Mouse (Mus musculus) thymus, adult 2 months (tissue): ENCODE data around the gene H2-Aa. TPM values are rescaled to one million over a fixed set of nuclear protein-coding genes. Genes with fewer than 3 reads are reported as not detected.

Experiments
- DNase-seq: peaks from one replicate; pipeline ENCODE4 v3.0.0; 2021
- H3K27ac ChIP-seq: fragments of 200-500 bp; 2 replicates; pipeline ENCODE4 v1.5.1; 2012; ENCODE audit warnings: low read length, control low read depth; ENCODE audit not compliant: control insufficient read depth, insufficient read depth
- H3K27me3 ChIP-seq: fragments of 200-500 bp; 2 replicates; pipeline ENCODE4 v1.6.1; 2012; ENCODE audit warnings: mild to moderate bottlenecking, low read length, moderate library complexity, mixed read lengths; ENCODE audit not compliant: control insufficient read depth, insufficient read depth
- H3K36me3 ChIP-seq: fragments of 200-500 bp; 2 replicates; pipeline ENCODE4 v1.6.1; 2012; ENCODE audit warnings: mild to moderate bottlenecking, low read length, moderate library complexity; ENCODE audit not compliant: control insufficient read depth, insufficient read depth
- H3K4me1 ChIP-seq: fragments of 200-500 bp; replicated peaks from 2 replicates; pipeline ENCODE4 v1.6.1; 2012; ENCODE audit warnings: low read length; ENCODE audit not compliant: control insufficient read depth, insufficient read depth
- H3K4me3 ChIP-seq: fragments of 200-500 bp; 2 replicates; pipeline ENCODE4 v1.5.1; 2012; ENCODE audit warnings: mild to moderate bottlenecking, low read length, control low read depth, moderate library complexity; ENCODE audit not compliant: control insufficient read depth, insufficient read depth
- CTCF ChIP-seq: fragments of 200-500 bp; IDR thresholded peaks from 2 replicates; pipeline ENCODE4 v1.5.1; 2012; ENCODE audit warnings: mild to moderate bottlenecking, control low read depth, low read length, moderate library complexity, borderline replicate concordance; ENCODE audit not compliant: control insufficient read depth, poor library complexity, insufficient read depth; ENCODE audit errors: extremely low read depth
- POLR2A ChIP-seq: fragments of 200-500 bp; IDR thresholded peaks from 2 replicates; pipeline ENCODE4 v1.6.1; 2012; ENCODE audit warnings: mild to moderate bottlenecking, low read length, control low read depth, moderate library complexity; ENCODE audit not compliant: control insufficient read depth, poor library complexity, insufficient read depth; ENCODE audit errors: extremely low read depth
- WGBS: fragments of 180-500 bp; shearing (Covaris S2); methylation state at CpG from one replicate; pipeline ENCODE4 v1.1.7; 2018; 5-methylcytosine and 5-hydroxymethylcytosine counted together
- polyA plus RNA-seq: library from polyadenylated mRNA; depleted of rRNA; stranded (reverse); fragments of >200 nt; gene quantifications from 2 replicates; pipeline ENCODE4 v1.2.3, GENCODE M21; 2012

H2-Aa gene
- polyA plus RNA-seq, 1 experiment, result 1,363 TPM

GRCm38 (mm10) chr17:34257594-34258375 is 29.8 kb downstream of the H2-Aa start, which contains the start of gene H2-Ab1:
Gene H2-Ab1, plus strand, starts transcription at chr17:34257689.
- WGBS, result 58% methylated on average over 11 of the region's 11 CpGs
- TF ChIP-seq CTCF, result no peak
- TF ChIP-seq POLR2A, result no peak
- DNase-seq, result peak; percentile 86
- Histone ChIP-seq H3K27ac (peak within 1 kb of the TSS; percentile 38; the same call in 1 of the 2 replicates), H3K4me1 (peaks cover 6% of the 10 kb centered on the region; the same call in 1 of the 2 replicates), H3K36me3 (no peaks in the 10 kb centered on the region), H3K4me3 (no peak within 1 kb of the TSS), H3K27me3 (no peaks in the 10 kb centered on the region)

- TF ChIP-seq CTCF (no peak), POLR2A (no peak)
- WGBS, result 88% methylated on average over 5 of the region's 5 CpGs
- no peaks in the 10 kb centered on the region for H3K36me3 ChIP-seq
- no peaks in the 10 kb centered on the region for H3K27me3 ChIP-seq
- H3K4me1 ChIP-seq, result peaks cover 2% of the 10 kb centered on the region; the same call in 1 of the 2 replicates
- H3K4me3 ChIP-seq, result no peak overlapping the region
- no peak for DNase-seq
- no peak overlapping the region for H3K27ac ChIP-seq
These were observed 31.1 kb downstream of the H2-Aa start for GRCm38 (mm10) chr17:34256501-34256900.

GRCm38 (mm10) chr17:34251666-34252065 is 36.0 kb downstream of the H2-Aa start:
- DNase-seq, result no peak
- 79% methylated on average over 4 of the region's 4 CpGs for WGBS

GRCm38 (mm10) chr17:34249878-34250277 is 37.7 kb downstream of the H2-Aa start:
- 16% methylated on average over 4 of the region's 4 CpGs for WGBS
- Histone ChIP-seq H3K27ac (no peak overlapping the region), H3K4me1 (no peaks in the 10 kb centered on the region), H3K4me3 (no peak overlapping the region), H3K36me3 (no peaks in the 10 kb centered on the region), H3K27me3 (no peaks in the 10 kb centered on the region)
- peak; percentile 45 for DNase-seq
- TF ChIP-seq CTCF, result no peak
- TF ChIP-seq POLR2A, result no peak

More at GRCm38 (mm10) chr17:34251666-34252065, 36.0 kb downstream of the H2-Aa start:
- no peaks in the 10 kb centered on the region for H3K27me3 ChIP-seq
- TF ChIP-seq CTCF (no peak), POLR2A (no peak)
- no peak overlapping the region for H3K4me3 ChIP-seq
- no peak overlapping the region for H3K27ac ChIP-seq
- H3K36me3 ChIP-seq, result no peaks in the 10 kb centered on the region
- H3K4me1 ChIP-seq, result no peaks in the 10 kb centered on the region

GRCm38 (mm10) chr17:34249361-34249760 is 38.3 kb downstream of the H2-Aa start:
- Histone ChIP-seq H3K27ac (no peak overlapping the region), H3K4me3 (no peak overlapping the region), H3K4me1 (no peaks in the 10 kb centered on the region), H3K36me3 (no peaks in the 10 kb centered on the region), H3K27me3 (no peaks in the 10 kb centered on the region)
- WGBS, result 56% methylated on average over 3 of the region's 3 CpGs
- DNase-seq, result no peak
- TF ChIP-seq CTCF (no peak), POLR2A (no peak)

GRCm38 (mm10) chr17:34248764-34249163 is 38.9 kb downstream of the H2-Aa start:
- no peaks in the 10 kb centered on the region for H3K36me3 ChIP-seq
- TF ChIP-seq POLR2A, result no peak
- no peak for TF ChIP-seq CTCF
- 34% methylated on average over 2 of the region's 2 CpGs for WGBS
- no peak overlapping the region for H3K4me3 ChIP-seq
- H3K27me3 ChIP-seq, result no peaks in the 10 kb centered on the region
- DNase-seq, result no peak
- no peaks in the 10 kb centered on the region for H3K4me1 ChIP-seq
- no peak overlapping the region for H3K27ac ChIP-seq
